Mouse (Mus musculus) intestine, embryonic 16.5 days (tissue): ENCODE data around the gene Defb45. TPM values are rescaled to one million over a fixed set of nuclear protein-coding genes. Genes with fewer than 3 reads are reported as not detected.

Experiments
- ATAC-seq: fragments of 200-750 bp; cut with Nextera tagmentation; 2 replicates; pipeline ENCODE4 v1.8.0; 2017; ENCODE audit warnings: moderate TSS enrichment, moderate library complexity
- H3K27ac ChIP-seq: fragments of 300-500 bp; sonication (generic); 2 replicates; pipeline ENCODE4 v1.5.1; 2014; ENCODE audit warnings: mild to moderate bottlenecking, low read length
- H3K27me3 ChIP-seq: fragments of 300-500 bp; sonication (generic); replicated peaks from 2 replicates; pipeline ENCODE4 v1.6.1; 2014; ENCODE audit warnings: low read length, control low read depth, mixed read lengths; ENCODE audit not compliant: control insufficient read depth, insufficient read depth
- H3K36me3 ChIP-seq: fragments of 300-500 bp; sonication (generic); 2 replicates; pipeline ENCODE4 v1.6.1; 2014; ENCODE audit warnings: low read length, control low read depth; ENCODE audit not compliant: control insufficient read depth, insufficient read depth
- H3K4me1 ChIP-seq: fragments of 300-500 bp; sonication (generic); 2 replicates; pipeline ENCODE4 v1.6.1; 2014; ENCODE audit warnings: low read length, control low read depth, mixed read lengths; ENCODE audit not compliant: control insufficient read depth, insufficient read depth
- H3K4me2 ChIP-seq: fragments of 300-500 bp; sonication (generic); 2 replicates; pipeline ENCODE4 v1.6.1; 2014; ENCODE audit warnings: low read depth, low read length, control low read depth
- H3K4me3 ChIP-seq: fragments of 300-500 bp; sonication (generic); 2 replicates; pipeline ENCODE4 v1.5.1; 2014; ENCODE audit warnings: mild to moderate bottlenecking, low read length
- H3K9ac ChIP-seq: fragments of 300-500 bp; sonication (generic); 2 replicates; pipeline ENCODE4 v1.6.1; 2014; ENCODE audit warnings: low read depth, low read length
- H3K9me3 ChIP-seq: fragments of 300-500 bp; sonication (generic); 2 replicates; pipeline ENCODE4 v1.6.1; 2016; ENCODE audit warnings: low read length, control low read depth; ENCODE audit not compliant: control insufficient read depth
- WGBS: fragments of 180-500 bp; shearing (Covaris S2); extraction: QIAGEN DNeasy Blood & Tissue Kit; methylation state at CpG from one replicate; pipeline ENCODE4 v1.1.7; 2014; 5-methylcytosine and 5-hydroxymethylcytosine counted together
- polyA plus RNA-seq: library from polyadenylated mRNA; unstranded; fragments of >200 nt; fragmentation: Nextera tagmentation; extraction: Ambion mirVana; gene quantifications from 2 replicates; pipeline ENCODE4 v1.2.1, GENCODE M21; 2015

Gene Defb45
- polyA plus RNA-seq, 1 experiment from 2014 or later: not detected

GRCm38 (mm10) chr2:152629239-152629638 is 30.0 kb upstream of the Defb45 start:
- Histone ChIP-seq H3K27me3 (peaks cover 19% of the 10 kb centered on the region), H3K4me1 (peaks cover 8% of the 10 kb centered on the region), H3K4me2 (no peak overlapping the region), H3K4me3 (no peak overlapping the region), H3K9ac (no peak overlapping the region), H3K36me3 (no peaks in the 10 kb centered on the region), H3K9me3 (no peaks in the 10 kb centered on the region), H3K27ac (no peak overlapping the region)
- no peak for ATAC-seq
- 40% methylated on average over 3 of the region's 3 CpGs for WGBS

- H3K4me1 ChIP-seq: no peaks in the 10 kb centered on the region; the same call in 1 of the 2 replicates
- H3K4me2 ChIP-seq: peak overlapping the region; percentile 72
- H3K27me3 ChIP-seq: peaks cover 18% of the 10 kb centered on the region
- ATAC-seq: no peak
- 44% methylated on average over 17 of the region's 17 CpGs for WGBS
- no peaks in the 10 kb centered on the region for H3K36me3 ChIP-seq
- peak overlapping the region; percentile 52 for H3K4me3 ChIP-seq
- peak overlapping the region; percentile 11; the same call in 1 of the 2 replicates for H3K9ac ChIP-seq
- H3K9me3 ChIP-seq: no peaks in the 10 kb centered on the region
- no peak overlapping the region for H3K27ac ChIP-seq
These were observed 28.9 kb upstream of the Defb45 start for GRCm38 (mm10) chr2:152628066-152628465.

GRCm38 (mm10) chr2:152626774-152627591 is 27.8 kb upstream of the Defb45 start, which contains the start of gene Rem1:
Gene Rem1 (plus strand): TSS chr2:152626951.
- no peaks in the 10 kb centered on the region for H3K4me1 ChIP-seq
- H3K9me3 ChIP-seq: no peaks in the 10 kb centered on the region
- 0 out of 2 replicates have a peak within 1 kb of the TSS, but pooled peaks have one; percentile 0 for H3K27ac ChIP-seq
- 1% methylated on average over 59 of the region's 59 CpGs for WGBS
- ATAC-seq: peak; percentile 59
- H3K9ac ChIP-seq: peak within 1 kb of the TSS; percentile 61
- H3K4me2 ChIP-seq: peak within 1 kb of the TSS; percentile 72
- H3K36me3 ChIP-seq: no peaks in the 10 kb centered on the region
- peaks cover 18% of the 10 kb centered on the region for H3K27me3 ChIP-seq
- peak within 1 kb of the TSS; percentile 52 for H3K4me3 ChIP-seq

- H3K4me3 ChIP-seq: no peak overlapping the region
- H3K4me2 ChIP-seq: no peak overlapping the region
- no peak overlapping the region for H3K27ac ChIP-seq
- H3K36me3 ChIP-seq: no peaks in the 10 kb centered on the region
- H3K9me3 ChIP-seq: no peaks in the 10 kb centered on the region
- no peak overlapping the region for H3K9ac ChIP-seq
- WGBS: 11% methylated on average over 1 of the region's 1 CpGs
- no peaks in the 10 kb centered on the region for H3K4me1 ChIP-seq
- ATAC-seq: no peak
- peaks cover 18% of the 10 kb centered on the region for H3K27me3 ChIP-seq
These were observed 26.1 kb upstream of the Defb45 start for GRCm38 (mm10) chr2:152625256-152625655.

GRCm38 (mm10) chr2:152624566-152624965 is 25.4 kb upstream of the Defb45 start:
- Histone ChIP-seq H3K4me3 (no peak overlapping the region), H3K4me1 (no peaks in the 10 kb centered on the region), H3K9me3 (no peaks in the 10 kb centered on the region), H3K4me2 (no peak overlapping the region), H3K9ac (no peak overlapping the region), H3K27ac (no peak overlapping the region), H3K36me3 (no peaks in the 10 kb centered on the region), H3K27me3 (peaks cover 18% of the 10 kb centered on the region)
- no peak for ATAC-seq
- WGBS: 78% methylated on average over 2 of the region's 2 CpGs

- Histone ChIP-seq H3K4me2 (no peak within 1 kb of the TSS), H3K9me3 (no peaks in the 10 kb centered on the region), H3K27ac (no peak within 1 kb of the TSS), H3K36me3 (no peaks in the 10 kb centered on the region), H3K4me1 (no peaks in the 10 kb centered on the region), H3K27me3 (peaks cover 13% of the 10 kb centered on the region), H3K4me3 (no peak within 1 kb of the TSS), H3K9ac (no peak within 1 kb of the TSS)
- WGBS: 81% methylated on average over 7 of the region's 7 CpGs
- ATAC-seq: no peak
These were observed 23.8 kb upstream of the Defb45 start, which contains the start of gene Defb25 for GRCm38 (mm10) chr2:152622953-152623352. Gene Defb25 (minus strand): TSS chr2:152623053.

- ATAC-seq: no peak
- 84% methylated on average over 13 of the region's 13 CpGs for WGBS
- Histone ChIP-seq H3K27me3 (peaks cover 13% of the 10 kb centered on the region), H3K4me3 (no peak overlapping the region), H3K4me2 (no peak overlapping the region), H3K9me3 (no peaks in the 10 kb centered on the region), H3K27ac (no peak overlapping the region), H3K36me3 (no peaks in the 10 kb centered on the region), H3K9ac (no peak overlapping the region), H3K4me1 (no peaks in the 10 kb centered on the region)
These were observed 23.0 kb upstream of the Defb45 start for GRCm38 (mm10) chr2:152622151-152622550.

GRCm38 (mm10) chr2:152620367-152621134 is 21.4 kb upstream of the Defb45 start:
- 68% methylated on average over 9 of the region's 9 CpGs for WGBS
- no peak for ATAC-seq
- peaks cover under 1% of the 10 kb centered on the region; the same call in 1 of the 2 replicates for H3K27me3 ChIP-seq
- H3K9ac ChIP-seq: no peak overlapping the region
- no peaks in the 10 kb centered on the region for H3K9me3 ChIP-seq
- no peak overlapping the region for H3K27ac ChIP-seq
- H3K4me1 ChIP-seq: no peaks in the 10 kb centered on the region
- H3K4me3 ChIP-seq: no peak overlapping the region
- no peak overlapping the region for H3K4me2 ChIP-seq
- H3K36me3 ChIP-seq: no peaks in the 10 kb centered on the region

- Histone ChIP-seq H3K4me1 (no peaks in the 10 kb centered on the region), H3K36me3 (no peaks in the 10 kb centered on the region), H3K4me3 (no peak overlapping the region), H3K9me3 (no peaks in the 10 kb centered on the region), H3K4me2 (no peak overlapping the region), H3K27me3 (no peaks in the 10 kb centered on the region), H3K9ac (no peak overlapping the region), H3K27ac (no peak overlapping the region)
- WGBS: 61% methylated on average over 5 of the region's 5 CpGs
- ATAC-seq: no peak
These were observed 18.2 kb upstream of the Defb45 start for GRCm38 (mm10) chr2:152617374-152617773.
